Mouse (Mus musculus) ES-E14 (cell line): ENCODE measurements around the gene Slc9a4.

ENCODE experiments used
- HCFC1 ChIP-seq: IDR thresholded peaks from 2 replicates; pipeline ENCODE4 v1.6.1; 2012; ENCODE audit warnings: low read length, inconsistent platforms, borderline replicate concordance; ENCODE audit not compliant: insufficient read depth
- MAFK ChIP-seq: IDR thresholded peaks from 2 replicates; pipeline ENCODE4 v1.6.1; 2014; ENCODE audit warnings: mild to moderate bottlenecking, low read depth, low read length, inconsistent platforms; ENCODE audit not compliant: insufficient read depth
- ZC3H11A ChIP-seq: IDR thresholded peaks from 2 replicates; pipeline ENCODE4 v1.6.1; 2012; ENCODE audit warnings: low read depth, mild to moderate bottlenecking, inconsistent platforms, low read length, borderline replicate concordance

DNA sequence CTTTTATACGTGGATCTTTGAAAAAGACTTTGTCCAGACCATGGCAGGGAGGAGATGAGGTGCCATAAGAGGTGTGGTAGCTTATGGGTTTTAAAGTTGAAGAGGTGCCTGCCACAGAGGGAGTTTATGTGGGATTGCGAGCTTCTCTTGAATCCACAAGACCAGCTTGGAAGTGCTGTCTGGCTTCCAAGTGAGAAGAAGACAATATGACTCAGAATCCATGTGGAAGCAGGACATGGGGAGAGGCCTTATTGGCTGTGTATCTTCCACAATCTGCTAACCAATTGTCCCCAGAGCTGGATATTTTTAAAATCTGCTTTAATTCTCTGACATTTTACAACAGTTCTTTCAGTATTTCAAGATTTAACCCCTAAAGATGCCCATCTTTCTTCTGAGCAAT is 33.3 kb downstream of the Slc9a4 start:
- TF ChIP-seq HCFC1 = no peak
- TF ChIP-seq ZC3H11A = no peak
- TF ChIP-seq MAFK = no peak
